Mouse (Mus musculus): ENCODE measurements around the gene P2rx7. TPM values are rescaled to one million over a fixed set of nuclear protein-coding genes. Genes with fewer than 3 reads are reported as not detected.

Gene P2rx7
- total and polyA plus RNA-seq, 2 experiments from 2014 or later: 2.7 to 6.0 TPM

- H3K27me3 ChIP-seq (ENCODE audit: insufficient read depth, low read length): no peaks in the 10 kb centered on the region
- TF ChIP-seq CTCF (IDR thresholded peaks at IDR 0.05; ENCODE audit: low read depth): no peak
- H3K36me3 ChIP-seq (ENCODE audit: insufficient read depth): peaks cover 23% of the 10 kb centered on the region
- H3K9me3 ChIP-seq (ENCODE audit: low read length): no peaks in the 10 kb centered on the region
- no peak overlapping the region for H3K9ac ChIP-seq
- no peak overlapping the region for H3K27ac ChIP-seq (ENCODE audit: low read depth, low read length)
- no peak for DNase-seq
- no peak for ATAC-seq
- H3K4me2 ChIP-seq (ENCODE audit: low read depth): no peak overlapping the region
- no peak overlapping the region for H3K4me3 ChIP-seq (ENCODE audit: low read depth, low read length)
- H3K4me1 ChIP-seq (ENCODE audit: insufficient read depth): no peaks in the 10 kb centered on the region
- 69% methylated on average over 17 of the region's 17 CpGs for WGBS
Observed at GRCm38 (mm10) chr5:122733881-122734280, 90.2 kb downstream of the P2rx7 start.

GRCm38 (mm10) chr5:122735853-122736252 is 92.1 kb downstream of the P2rx7 start:
- DNase-seq (no peak), ATAC-seq (no peak)

GRCm38 (mm10) chr5:122736761-122737160 is 93.0 kb downstream of the P2rx7 start:
- no peak overlapping the region for H3K27ac ChIP-seq (ENCODE audit: low read depth, low read length)
- WGBS: 91% methylated on average over 15 of the region's 15 CpGs
- H3K36me3 ChIP-seq (ENCODE audit: insufficient read depth): peaks cover 45% of the 10 kb centered on the region

More at GRCm38 (mm10) chr5:122735853-122736252, 92.1 kb downstream of the P2rx7 start:
- whole genome bisulfite sequencing: 90% methylated on average over 7 of the region's 7 CpGs
- Histone ChIP-seq H3K9ac (no peak overlapping the region), H3K4me2 (ENCODE audit: low read depth) (no peak overlapping the region), H3K36me3 (ENCODE audit: insufficient read depth) (peaks cover 36% of the 10 kb centered on the region), H3K27me3 (ENCODE audit: insufficient read depth, low read length) (no peaks in the 10 kb centered on the region), H3K4me3 (ENCODE audit: low read depth, low read length) (no peak overlapping the region), H3K9me3 (ENCODE audit: low read length) (no peaks in the 10 kb centered on the region), H3K4me1 (ENCODE audit: insufficient read depth) (no peaks in the 10 kb centered on the region), H3K27ac (ENCODE audit: low read depth, low read length) (no peak overlapping the region)
- no peak for TF ChIP-seq CTCF (IDR thresholded peaks at IDR 0.05; ENCODE audit: low read depth)

More at GRCm38 (mm10) chr5:122736761-122737160, 93.0 kb downstream of the P2rx7 start:
- Histone ChIP-seq H3K27me3 (ENCODE audit: insufficient read depth, low read length) (no peaks in the 10 kb centered on the region), H3K4me3 (ENCODE audit: low read depth, low read length) (no peak overlapping the region), H3K4me2 (ENCODE audit: low read depth) (no peak overlapping the region), H3K9me3 (ENCODE audit: low read length) (no peaks in the 10 kb centered on the region), H3K9ac (no peak overlapping the region), H3K4me1 (ENCODE audit: insufficient read depth) (no peaks in the 10 kb centered on the region)
- no peak for TF ChIP-seq CTCF (IDR thresholded peaks at IDR 0.05; ENCODE audit: low read depth)
- ATAC-seq (no peak), DNase-seq (no peak)

Small RNA genes within 50 kb of the gene (microRNA-seq; reads per million reads assigned to microRNA genes)
- gene Mir8115: 0 reads per million in 2 experiments

Other genes with a start within 250 kb of the P2rx7 start
- gene Anapc7, start 222.2 kb upstream of the P2rx7 start, total RNA-seq (2014; rRNA removed): 30.2 and 33.0 TPM in 2 replicates
- gene Anapc7, start 222.2 kb upstream of the P2rx7 start, polyA plus RNA-seq (2015; fragmentation: Nextera tagmentation; extraction: Ambion mirVana): 37.5 and 42.0 TPM in 2 replicates
- 143 and 178 TPM in 2 replicates for gene Atp2a2, start 141.7 kb upstream of the P2rx7 start, total RNA-seq (2014; rRNA removed)
- gene Atp2a2, start 141.7 kb upstream of the P2rx7 start, polyA plus RNA-seq (2015; fragmentation: Nextera tagmentation; extraction: Ambion mirVana): 28.8 and 37.2 TPM in 2 replicates
- gene Ift81, start 29.4 kb upstream of the P2rx7 start, total RNA-seq (2014; rRNA removed): 46.0 and 48.1 TPM in 2 replicates
- gene Ift81, start 29.4 kb upstream of the P2rx7 start, polyA plus RNA-seq (2015; fragmentation: Nextera tagmentation; extraction: Ambion mirVana): 62.9 and 67.0 TPM in 2 replicates
- gene P2rx4, start 63.6 kb downstream of the P2rx7 start, total RNA-seq (2014; rRNA removed): 13.2 and 13.6 TPM in 2 replicates
- gene P2rx4, start 63.6 kb downstream of the P2rx7 start, polyA plus RNA-seq (2015; fragmentation: Nextera tagmentation; extraction: Ambion mirVana): 10.0 and 11.2 TPM in 2 replicates
- gene Camkk2, start 135.5 kb downstream of the P2rx7 start, total RNA-seq (2014; rRNA removed): 89.3 and 106 TPM in 2 replicates
- 76.2 and 93.8 TPM in 2 replicates for gene Camkk2, start 135.5 kb downstream of the P2rx7 start, polyA plus RNA-seq (2015; fragmentation: Nextera tagmentation; extraction: Ambion mirVana)
- 522 and 533 TPM in 2 replicates for gene Anapc5, start 177.4 kb downstream of the P2rx7 start, total RNA-seq (2014; rRNA removed)
- 373 and 445 TPM in 2 replicates for gene Anapc5, start 177.4 kb downstream of the P2rx7 start, polyA plus RNA-seq (2015; fragmentation: Nextera tagmentation; extraction: Ambion mirVana)
- gene Rnf34, start 206.1 kb downstream of the P2rx7 start, total RNA-seq (2014; rRNA removed): 32.1 and 39.3 TPM in 2 replicates
- 46.1 and 46.6 TPM in 2 replicates for gene Rnf34, start 206.1 kb downstream of the P2rx7 start, polyA plus RNA-seq (2015; fragmentation: Nextera tagmentation; extraction: Ambion mirVana)

Measured in forebrain, postnatal 0 days (tissue).